Mouse (Mus musculus) hindbrain, embryonic 10.5 days (tissue): ENCODE measurements around the gene Crisp4. TPM values are rescaled to one million over a fixed set of nuclear protein-coding genes. Genes with fewer than 3 reads are reported as not detected.

Experiments used
- DNase-seq: peaks from one replicate; pipeline ENCODE4 v3.0.0-alpha.2; 2017; ENCODE audit warnings: low spot score
- H3K27ac ChIP-seq: fragments of 300-500 bp; sonication (generic); 2 replicates; pipeline ENCODE4 v1.5.1; 2016; ENCODE audit warnings: mild to moderate bottlenecking, moderate library complexity
- H3K27me3 ChIP-seq: fragments of 300-500 bp; sonication (generic); 2 replicates; pipeline ENCODE4 v1.6.1; 2016; ENCODE audit warnings: mild to moderate bottlenecking; ENCODE audit not compliant: poor library complexity, insufficient read depth, severe bottlenecking
- H3K36me3 ChIP-seq: fragments of 300-500 bp; sonication (generic); 2 replicates; pipeline ENCODE4 v1.6.1; 2016; ENCODE audit warnings: mild to moderate bottlenecking, moderate library complexity
- H3K4me1 ChIP-seq: fragments of 300-500 bp; sonication (generic); replicated peaks from 2 replicates; pipeline ENCODE4 v1.6.1; 2016; ENCODE audit warnings: mild to moderate bottlenecking
- H3K4me3 ChIP-seq: fragments of 300-500 bp; sonication (generic); 2 replicates; pipeline ENCODE4 v1.5.1; 2016; ENCODE audit warnings: mild to moderate bottlenecking, moderate library complexity
- H3K9me3 ChIP-seq: fragments of 300-500 bp; sonication (generic); 2 replicates; pipeline ENCODE4 v1.6.1; 2016; ENCODE audit warnings: mild to moderate bottlenecking, moderate library complexity
- WGBS: fragments of 180-500 bp; shearing (Covaris S2); methylation state at CpG from one replicate; pipeline ENCODE4 v1.1.7; 2016; 5-methylcytosine and 5-hydroxymethylcytosine counted together
- polyA plus RNA-seq: library from polyadenylated mRNA; unstranded; fragments of >200 nt; fragmentation: Nextera tagmentation; extraction: Ambion mirVana; gene quantifications from 2 replicates; pipeline ENCODE4 v1.2.1, GENCODE M21; 2016

Crisp4 gene
- polyA plus RNA-seq, 1 experiment from 2014 or later, result not detected

DNA sequence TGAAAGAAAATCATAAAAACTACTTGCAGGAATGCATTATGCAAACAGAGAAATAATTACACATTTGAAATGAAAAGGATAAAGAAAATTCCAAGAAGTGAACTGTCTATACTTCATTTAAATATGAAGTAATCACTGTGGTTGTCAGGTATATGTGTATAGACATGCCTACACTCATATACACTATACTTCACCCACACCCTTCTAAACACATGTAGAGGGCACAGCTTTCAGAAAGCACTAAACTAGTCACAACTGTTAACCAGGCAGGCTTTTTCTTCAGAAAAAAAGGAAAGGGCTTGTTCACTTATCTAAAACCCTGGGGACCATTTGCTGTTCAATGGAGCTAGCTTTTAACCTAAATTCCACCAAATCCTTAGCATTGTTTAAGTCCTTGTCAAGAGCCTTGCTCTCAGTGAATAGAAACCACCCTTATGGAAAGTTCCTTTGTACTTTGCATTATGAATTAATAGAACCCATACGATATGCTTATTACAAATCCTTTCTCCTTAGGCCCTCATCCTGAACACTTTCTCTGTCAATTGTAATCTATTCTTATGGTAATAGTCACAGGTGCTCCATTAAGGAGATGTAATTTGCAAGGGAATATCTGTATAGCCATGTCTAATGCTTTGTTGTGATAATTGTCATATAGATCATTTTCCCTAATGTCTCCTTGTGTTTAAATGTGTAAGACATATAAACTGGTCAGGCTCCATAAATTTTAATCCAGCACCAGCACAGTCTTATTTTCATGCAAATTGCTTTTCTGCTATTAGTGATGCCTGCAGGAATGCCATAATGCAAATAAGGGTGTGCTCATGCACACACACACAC is 40.5 kb downstream of the Crisp4 start:
- Histone ChIP-seq H3K9me3 (no peaks in the 10 kb centered on the region), H3K27me3 (peaks cover 14% of the 10 kb centered on the region), H3K27ac (no peak overlapping the region), H3K4me3 (no peak overlapping the region), H3K36me3 (no peaks in the 10 kb centered on the region), H3K4me1 (no peaks in the 10 kb centered on the region)
- WGBS, result 37% methylated on average over 1 of the region's 1 CpGs
- DNase-seq, result no peak

Other genes starting within 250 kb of the Crisp4 start
- not detected in 2 replicates for gene Defb18, start 91.5 kb upstream of the Crisp4 start, polyA plus RNA-seq
- gene Defb41, start 119.2 kb upstream of the Crisp4 start, polyA plus RNA-seq, result not detected in 2 replicates